Mouse (Mus musculus): ENCODE data around the gene Fxyd3. TPM values are rescaled to one million over a fixed set of nuclear protein-coding genes. Genes with fewer than 3 reads are reported as not detected.

The Fxyd3 gene
- total and polyA plus RNA-seq, 3 experiments = not detected

DNA sequence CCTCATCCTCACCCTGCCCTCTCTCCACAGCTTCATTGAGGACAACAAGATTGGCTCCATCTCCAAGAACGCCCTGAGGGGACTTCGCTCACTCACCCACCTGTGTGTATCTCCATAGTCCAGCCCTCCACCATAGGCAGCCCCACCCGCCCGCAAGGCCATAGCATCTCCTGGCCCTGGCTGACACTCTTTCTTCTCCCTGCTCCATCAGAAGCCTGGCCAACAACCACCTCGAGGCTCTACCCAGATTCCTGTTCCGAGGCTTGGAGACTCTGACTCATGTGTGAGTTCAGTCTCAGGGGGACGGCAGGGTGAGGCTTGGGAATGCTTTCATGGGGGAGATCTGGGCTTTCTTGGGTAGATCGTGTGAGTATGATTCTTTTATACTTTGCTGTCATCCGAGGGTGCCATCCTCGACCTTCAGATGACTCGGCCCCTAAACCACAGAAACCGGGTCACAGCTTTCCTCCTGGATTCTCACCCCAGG is 13.4 kb downstream of the Fxyd3 start:
- Histone ChIP-seq H3K4me1 (ENCODE audit: control insufficient read depth in 1 of 2, insufficient read depth in 2 of 2, low read length in 2 of 2) (no peaks in the 10 kb centered on the region), H3K4me3 (ENCODE audit: control insufficient read depth in 1 of 2, insufficient read depth in 1 of 2, low read depth in 2 of 2, low read length in 2 of 2) (no peak overlapping the region), H3K36me3 (ENCODE audit: control insufficient read depth in 1 of 2, insufficient read depth in 2 of 2, low read length in 2 of 2) (no peaks in the 10 kb centered on the region), H3K9me3 (replicated peaks; ENCODE audit: insufficient read depth, low read length) (no peaks in the 10 kb centered on the region), H3K27ac (ENCODE audit: control insufficient read depth, low read depth, low read length) (no peak overlapping the region), H3K27me3 (ENCODE audit: control insufficient read depth in 1 of 2, insufficient read depth in 2 of 2, low read length in 2 of 2) (no peaks in the 10 kb centered on the region), H3K9ac (ENCODE audit: control insufficient read depth, low read depth, low read length, poor library complexity, severe bottlenecking) (no peak overlapping the region), H3K79me2 (ENCODE audit: control insufficient read depth, insufficient read depth, low read length, poor library complexity) (no peaks in the 10 kb centered on the region)
- no peak for DNase-seq (ENCODE audit: low read depth, low spot score)
- TF ChIP-seq SIN3A (IDR thresholded peaks at IDR 0.05; ENCODE audit: low read length) (no peak), MYC (IDR thresholded peaks at IDR 0.05; ENCODE audit: low read depth, low read length) (no peak), GABPA (IDR thresholded peaks at IDR 0.05; ENCODE audit: low read depth, low read length) (no peak), TCF12 (IDR thresholded peaks at IDR 0.05; ENCODE audit: low read depth, low read length) (no peak), BHLHE40 (IDR thresholded peaks at IDR 0.05; ENCODE audit: borderline replicate concordance, low read depth, low read length) (no peak), CHD1 (IDR thresholded peaks at IDR 0.05; ENCODE audit: low read depth, low read length) (no peak), ZMIZ1 (IDR thresholded peaks at IDR 0.05; ENCODE audit: low read depth, low read length) (no peak), MYB (IDR thresholded peaks at IDR 0.05; ENCODE audit: low read depth, low read length) (no peak), POLR2A (IDR thresholded peaks at IDR 0.05; ENCODE audit: control insufficient read depth in 1 of 2, insufficient read depth in 1 of 2, low read depth in 1 of 2, low read length in 2 of 2, poor library complexity in 1 of 2) (no peak), JUND (IDR thresholded peaks at IDR 0.05; ENCODE audit: low read depth, low read length) (no peak), CTCF (IDR thresholded peaks at IDR 0.05 in 2 of 3, conservative IDR thresholded peaks at IDR 0.05 in 1 of 3; ENCODE audit: control insufficient read depth in 1 of 3, insufficient read depth in 1 of 3, low read depth in 2 of 3, low read length in 3 of 3, poor library complexity in 1 of 3, severe bottlenecking in 1 of 3) (no peak)

- H3K9ac ChIP-seq (ENCODE audit: control insufficient read depth, low read depth, low read length, poor library complexity, severe bottlenecking) = no peak overlapping the region
- no peak overlapping the region for H3K4me3 ChIP-seq (ENCODE audit: control insufficient read depth in 1 of 2, insufficient read depth in 1 of 2, low read depth in 2 of 2, low read length in 2 of 2)
- no peak for DNase-seq (ENCODE audit: low read depth, low spot score)
- no peaks in the 10 kb centered on the region for H3K36me3 ChIP-seq (ENCODE audit: control insufficient read depth in 1 of 2, insufficient read depth in 2 of 2, low read length in 2 of 2)
- no peak overlapping the region for H3K27ac ChIP-seq (ENCODE audit: control insufficient read depth, low read depth, low read length)
- no peaks in the 10 kb centered on the region for H3K27me3 ChIP-seq (ENCODE audit: control insufficient read depth in 1 of 2, insufficient read depth in 2 of 2, low read length in 2 of 2)
- TF ChIP-seq SMC3 (IDR thresholded peaks at IDR 0.05; ENCODE audit: low read depth, low read length) = no peak
- H3K9me3 ChIP-seq (replicated peaks; ENCODE audit: insufficient read depth, low read length) = no peaks in the 10 kb centered on the region
- H3K4me1 ChIP-seq (ENCODE audit: control insufficient read depth in 1 of 2, insufficient read depth in 2 of 2, low read length in 2 of 2) = no peaks in the 10 kb centered on the region
- no peaks in the 10 kb centered on the region for H3K79me2 ChIP-seq (ENCODE audit: control insufficient read depth, insufficient read depth, low read length, poor library complexity)
Measured at GRCm38 (mm10) chr7:31060621-31061010, 15.9 kb downstream of the Fxyd3 start.

DNA sequence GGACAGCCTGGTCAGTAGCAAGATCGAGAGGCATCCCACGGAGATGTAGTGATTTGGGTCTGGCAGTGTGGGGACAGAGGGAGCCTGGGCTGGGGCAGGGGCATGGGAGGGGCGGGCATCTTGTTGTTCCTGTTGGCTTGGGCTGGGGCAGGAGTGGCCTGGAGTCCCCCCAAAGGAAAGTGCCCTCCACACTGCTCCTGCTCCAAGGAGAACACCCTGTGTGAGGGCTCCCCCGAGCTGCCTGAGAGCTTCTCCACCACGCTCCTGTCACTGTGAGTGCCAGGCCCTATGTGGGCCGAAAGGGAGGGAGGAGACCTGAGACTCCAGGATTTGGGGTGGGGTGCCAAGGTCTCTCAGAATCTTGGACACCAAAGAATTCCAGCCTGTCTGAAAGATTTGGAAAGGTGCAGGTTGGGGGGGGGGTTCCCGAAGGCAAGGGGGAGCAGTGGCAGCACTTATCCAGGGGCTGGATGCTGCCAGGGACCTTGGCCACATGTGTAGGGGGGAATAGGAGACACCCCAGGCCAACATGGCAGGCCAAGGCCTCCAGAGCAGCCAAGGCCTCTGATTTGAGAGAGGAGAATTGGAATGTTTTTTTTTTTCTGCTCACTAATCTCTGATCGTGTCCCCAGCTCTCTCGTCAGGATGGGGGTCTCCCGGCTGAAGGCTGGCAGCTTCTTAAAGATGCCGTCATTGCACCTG is 16.4 kb downstream of the Fxyd3 start:
- DNase-seq (ENCODE audit: low read depth, low spot score) = no peak
- H3K9me3 ChIP-seq (replicated peaks; ENCODE audit: insufficient read depth, low read length) = no peaks in the 10 kb centered on the region
- TF ChIP-seq JUND (IDR thresholded peaks at IDR 0.05; ENCODE audit: low read depth, low read length) = no peak
- no peak for TF ChIP-seq MXI1 (IDR thresholded peaks at IDR 0.05; ENCODE audit: low read depth, low read length)
- no peak for TF ChIP-seq E2F4 (IDR thresholded peaks at IDR 0.05; ENCODE audit: borderline replicate concordance, low read depth, low read length)
- TF ChIP-seq USF1 (IDR thresholded peaks at IDR 0.05; ENCODE audit: low read depth, low read length) = no peak
- TF ChIP-seq MAX (IDR thresholded peaks at IDR 0.05; ENCODE audit: low read length) = no peak
- no peak for TF ChIP-seq RAD21 (IDR thresholded peaks at IDR 0.05; ENCODE audit: low read depth, low read length)
- H3K4me1 ChIP-seq (ENCODE audit: control insufficient read depth in 1 of 2, insufficient read depth in 2 of 2, low read length in 2 of 2) = no peaks in the 10 kb centered on the region
- no peaks in the 10 kb centered on the region for H3K36me3 ChIP-seq (ENCODE audit: control insufficient read depth in 1 of 2, insufficient read depth in 2 of 2, low read length in 2 of 2)
- no peak overlapping the region for H3K9ac ChIP-seq (ENCODE audit: control insufficient read depth, low read depth, low read length, poor library complexity, severe bottlenecking)
- H3K79me2 ChIP-seq (ENCODE audit: control insufficient read depth, insufficient read depth, low read length, poor library complexity) = no peaks in the 10 kb centered on the region
- no peaks in the 10 kb centered on the region for H3K27me3 ChIP-seq (ENCODE audit: control insufficient read depth in 1 of 2, insufficient read depth in 2 of 2, low read length in 2 of 2)
- H3K4me3 ChIP-seq (ENCODE audit: control insufficient read depth in 1 of 2, insufficient read depth in 1 of 2, low read depth in 2 of 2, low read length in 2 of 2) = no peak overlapping the region
- H3K27ac ChIP-seq (ENCODE audit: control insufficient read depth, low read depth, low read length) = no peak overlapping the region

Measured in MEL (cell line).